Mouse (Mus musculus) liver (tissue): ENCODE data around the gene Ror2.

ENCODE experiments used
- DNase-seq: peaks from one replicate; pipeline ENCODE4 v3.0.0-alpha.2; 2020; ENCODE audit warnings: mixed read lengths

Gene Ror2

GRCm38 (mm10) chr13:53120906-53121305 is 165.0 kb downstream of the Ror2 start:
- no peak for DNase-seq

- peak; percentile 75 for DNase-seq
Observed at GRCm38 (mm10) chr13:53119586-53120426, 166.1 kb downstream of the Ror2 start.

GRCm38 (mm10) chr13:53118398-53118797 is 167.5 kb downstream of the Ror2 start:
- no peak for DNase-seq

GRCm38 (mm10) chr13:53117921-53118320 is 168.0 kb downstream of the Ror2 start:
- no peak for DNase-seq

- DNase-seq: no peak
Observed at GRCm38 (mm10) chr13:53110249-53110578, 175.7 kb downstream of the Ror2 start.

GRCm38 (mm10) chr13:53109560-53110248 is 176.2 kb downstream of the Ror2 start:
- peak; percentile 87 for DNase-seq

- no peak for DNase-seq
Observed at GRCm38 (mm10) chr13:53106676-53107075, 179.2 kb downstream of the Ror2 start.

- DNase-seq: no peak
Observed at GRCm38 (mm10) chr13:53099771-53100682, 185.9 kb downstream of the Ror2 start.

GRCm38 (mm10) chr13:53096615-53097014 is 189.3 kb downstream of the Ror2 start:
- DNase-seq: peak; percentile 57

- DNase-seq: no peak
Observed at GRCm38 (mm10) chr13:53095222-53095621, 190.7 kb downstream of the Ror2 start.

- no peak for DNase-seq
Observed at GRCm38 (mm10) chr13:53094658-53095057, 191.3 kb downstream of the Ror2 start.

GRCm38 (mm10) chr13:53093407-53093806 is 192.5 kb downstream of the Ror2 start:
- no peak for DNase-seq

- DNase-seq: no peak
Observed at GRCm38 (mm10) chr13:53086552-53087282, 199.2 kb downstream of the Ror2 start.

GRCm38 (mm10) chr13:53081846-53082245 is 204.1 kb downstream of the Ror2 start:
- DNase-seq: no peak

GRCm38 (mm10) chr13:53077732-53078345 is 208.1 kb downstream of the Ror2 start:
- no peak for DNase-seq

- no peak for DNase-seq
Observed at GRCm38 (mm10) chr13:53075006-53075405, 210.9 kb downstream of the Ror2 start.

- DNase-seq: no peak
Observed at GRCm38 (mm10) chr13:53069076-53069690, 216.7 kb downstream of the Ror2 start.

GRCm38 (mm10) chr13:53068461-53068860 is 217.5 kb downstream of the Ror2 start:
- no peak for DNase-seq

GRCm38 (mm10) chr13:53067949-53068348 is 218.0 kb downstream of the Ror2 start:
- DNase-seq: no peak

GRCm38 (mm10) chr13:53065122-53065521 is 220.8 kb downstream of the Ror2 start:
- DNase-seq: no peak

GRCm38 (mm10) chr13:53064681-53065080 is 221.2 kb downstream of the Ror2 start:
- DNase-seq: no peak
